Mouse (Mus musculus): ENCODE data around the gene Wdr4. TPM values are rescaled to one million over a fixed set of nuclear protein-coding genes. Genes with fewer than 3 reads are reported as not detected.

Wdr4 gene
- polyA plus RNA-seq, 1 experiment from 2014 or later = 42.3 TPM

GRCm38 (mm10) chr17:31503337-31503736 lies 16.4 kb downstream of the Wdr4 start:
- Histone ChIP-seq H3K27ac (ENCODE audit: low read length) (no peak overlapping the region), H3K4me2 (ENCODE audit: low read depth, low read length) (no peak overlapping the region), H3K27me3 (replicated peaks; ENCODE audit: control insufficient read depth, insufficient read depth, low read length) (no peaks in the 10 kb centered on the region), H3K9ac (ENCODE audit: low read depth, low read length) (no peak overlapping the region), H3K4me3 (ENCODE audit: low read length) (no peak overlapping the region), H3K9me3 (ENCODE audit: control insufficient read depth, low read length) (no peaks in the 10 kb centered on the region), H3K36me3 (ENCODE audit: control insufficient read depth, insufficient read depth, low read length) (peaks cover 24% of the 10 kb centered on the region), H3K4me1 (ENCODE audit: control insufficient read depth, insufficient read depth, low read length) (0 out of 2 replicates have a peak, but pooled peaks cover 3% of the 10 kb centered on the region)
- WGBS = 94% methylated on average over 12 of the region's 12 CpGs
- no peak for ATAC-seq

GRCm38 (mm10) chr17:31502261-31502927 lies 17.4 kb downstream of the Wdr4 start:
- H3K9me3 ChIP-seq (ENCODE audit: control insufficient read depth, low read length) = no peaks in the 10 kb centered on the region
- H3K4me1 ChIP-seq (ENCODE audit: control insufficient read depth, insufficient read depth, low read length) = 0 out of 2 replicates have a peak, but pooled peaks cover 3% of the 10 kb centered on the region
- peaks cover 26% of the 10 kb centered on the region for H3K36me3 ChIP-seq (ENCODE audit: control insufficient read depth, insufficient read depth, low read length)
- no peak overlapping the region for H3K4me2 ChIP-seq (ENCODE audit: low read depth, low read length)
- no peak for ATAC-seq
- 80% methylated on average over 12 of the region's 12 CpGs for WGBS
- no peaks in the 10 kb centered on the region for H3K27me3 ChIP-seq (replicated peaks; ENCODE audit: control insufficient read depth, insufficient read depth, low read length)
- no peak overlapping the region for H3K4me3 ChIP-seq (ENCODE audit: low read length)
- 0 out of 2 replicates have a peak overlapping the region, but pooled peaks have one; percentile 9 for H3K27ac ChIP-seq (ENCODE audit: low read length)
- no peak overlapping the region for H3K9ac ChIP-seq (ENCODE audit: low read depth, low read length)

GRCm38 (mm10) chr17:31500908-31501307 lies 18.9 kb downstream of the Wdr4 start:
- WGBS = 90% methylated on average over 3 of the region's 3 CpGs
- H3K4me2 ChIP-seq (ENCODE audit: low read depth, low read length) = no peak overlapping the region
- H3K27me3 ChIP-seq (replicated peaks; ENCODE audit: control insufficient read depth, insufficient read depth, low read length) = no peaks in the 10 kb centered on the region

GRCm38 (mm10) chr17:31500416-31500815 lies 19.4 kb downstream of the Wdr4 start:
- H3K9ac ChIP-seq (ENCODE audit: low read depth, low read length) = no peak overlapping the region
- H3K27ac ChIP-seq (ENCODE audit: low read length) = no peak overlapping the region
- H3K4me1 ChIP-seq (ENCODE audit: control insufficient read depth, insufficient read depth, low read length) = no peaks in the 10 kb centered on the region
- H3K4me3 ChIP-seq (ENCODE audit: low read length) = no peak overlapping the region
- 90% methylated on average over 8 of the region's 8 CpGs for WGBS
- H3K9me3 ChIP-seq (ENCODE audit: control insufficient read depth, low read length) = no peaks in the 10 kb centered on the region
- peaks cover 28% of the 10 kb centered on the region for H3K36me3 ChIP-seq (ENCODE audit: control insufficient read depth, insufficient read depth, low read length)
- H3K4me2 ChIP-seq (ENCODE audit: low read depth, low read length) = no peak overlapping the region
- no peak for ATAC-seq
- no peaks in the 10 kb centered on the region for H3K27me3 ChIP-seq (replicated peaks; ENCODE audit: control insufficient read depth, insufficient read depth, low read length)

More at GRCm38 (mm10) chr17:31500908-31501307, 18.9 kb downstream of the Wdr4 start:
- Histone ChIP-seq H3K36me3 (ENCODE audit: control insufficient read depth, insufficient read depth, low read length) (peaks cover 31% of the 10 kb centered on the region), H3K4me1 (ENCODE audit: control insufficient read depth, insufficient read depth, low read length) (no peaks in the 10 kb centered on the region), H3K4me3 (ENCODE audit: low read length) (no peak overlapping the region), H3K9ac (ENCODE audit: low read depth, low read length) (no peak overlapping the region), H3K9me3 (ENCODE audit: control insufficient read depth, low read length) (no peaks in the 10 kb centered on the region), H3K27ac (ENCODE audit: low read length) (no peak overlapping the region)
- no peak for ATAC-seq

GRCm38 (mm10) chr17:31499725-31500124 lies 20.1 kb downstream of the Wdr4 start:
- Histone ChIP-seq H3K9ac (ENCODE audit: low read depth, low read length) (no peak overlapping the region), H3K36me3 (ENCODE audit: control insufficient read depth, insufficient read depth, low read length) (peaks cover 27% of the 10 kb centered on the region), H3K4me1 (ENCODE audit: control insufficient read depth, insufficient read depth, low read length) (no peaks in the 10 kb centered on the region), H3K27me3 (replicated peaks; ENCODE audit: control insufficient read depth, insufficient read depth, low read length) (no peaks in the 10 kb centered on the region), H3K9me3 (ENCODE audit: control insufficient read depth, low read length) (no peaks in the 10 kb centered on the region), H3K4me3 (ENCODE audit: low read length) (no peak overlapping the region), H3K27ac (ENCODE audit: low read length) (no peak overlapping the region), H3K4me2 (ENCODE audit: low read depth, low read length) (no peak overlapping the region)
- ATAC-seq = no peak
- WGBS = 95% methylated on average over 12 of the region's 12 CpGs

GRCm38 (mm10) chr17:31497726-31498125 lies 22.1 kb downstream of the Wdr4 start:
- WGBS = 83% methylated on average over 6 of the region's 6 CpGs
- H3K4me2 ChIP-seq (ENCODE audit: low read depth, low read length) = no peak overlapping the region
- H3K27ac ChIP-seq (ENCODE audit: low read length) = no peak overlapping the region
- no peaks in the 10 kb centered on the region for H3K4me1 ChIP-seq (ENCODE audit: control insufficient read depth, insufficient read depth, low read length)
- H3K9me3 ChIP-seq (ENCODE audit: control insufficient read depth, low read length) = no peaks in the 10 kb centered on the region
- H3K4me3 ChIP-seq (ENCODE audit: low read length) = no peak overlapping the region
- no peaks in the 10 kb centered on the region for H3K27me3 ChIP-seq (replicated peaks; ENCODE audit: control insufficient read depth, insufficient read depth, low read length)
- peaks cover 24% of the 10 kb centered on the region for H3K36me3 ChIP-seq (ENCODE audit: control insufficient read depth, insufficient read depth, low read length)
- no peak for ATAC-seq
- no peak overlapping the region for H3K9ac ChIP-seq (ENCODE audit: low read depth, low read length)

- no peak overlapping the region for H3K4me2 ChIP-seq (ENCODE audit: low read depth, low read length)
- H3K4me3 ChIP-seq (ENCODE audit: low read length) = no peak overlapping the region
- no peak overlapping the region for H3K9ac ChIP-seq (ENCODE audit: low read depth, low read length)
- no peak for ATAC-seq
- H3K9me3 ChIP-seq (ENCODE audit: control insufficient read depth, low read length) = no peaks in the 10 kb centered on the region
- WGBS = 88% methylated on average over 1 of the region's 1 CpGs
- H3K27me3 ChIP-seq (replicated peaks; ENCODE audit: control insufficient read depth, insufficient read depth, low read length) = no peaks in the 10 kb centered on the region
- H3K27ac ChIP-seq (ENCODE audit: low read length) = no peak overlapping the region
- no peaks in the 10 kb centered on the region for H3K4me1 ChIP-seq (ENCODE audit: control insufficient read depth, insufficient read depth, low read length)
- peaks cover 11% of the 10 kb centered on the region for H3K36me3 ChIP-seq (ENCODE audit: control insufficient read depth, insufficient read depth, low read length)
Measured at GRCm38 (mm10) chr17:31494989-31495388, 24.8 kb downstream of the Wdr4 start.

- H3K27ac ChIP-seq (ENCODE audit: low read length) = no peak overlapping the region
- H3K4me2 ChIP-seq (ENCODE audit: low read depth, low read length) = no peak overlapping the region
- H3K9me3 ChIP-seq (ENCODE audit: control insufficient read depth, low read length) = no peaks in the 10 kb centered on the region
- no peak overlapping the region for H3K4me3 ChIP-seq (ENCODE audit: low read length)
- 0% methylated on average over 2 of the region's 2 CpGs for WGBS
- H3K27me3 ChIP-seq (replicated peaks; ENCODE audit: control insufficient read depth, insufficient read depth, low read length) = no peaks in the 10 kb centered on the region
- H3K36me3 ChIP-seq (ENCODE audit: control insufficient read depth, insufficient read depth, low read length) = peaks cover 5% of the 10 kb centered on the region; the same call in 1 of the 2 replicates
- peak; percentile 43 for ATAC-seq
- no peak overlapping the region; the same call in 1 of the 2 replicates for H3K9ac ChIP-seq (ENCODE audit: low read depth, low read length)
- no peaks in the 10 kb centered on the region for H3K4me1 ChIP-seq (ENCODE audit: control insufficient read depth, insufficient read depth, low read length)
Measured at GRCm38 (mm10) chr17:31492416-31492815, 27.4 kb downstream of the Wdr4 start.

- 0 out of 2 replicates have a peak, but pooled peaks cover 1% of the 10 kb centered on the region for H3K36me3 ChIP-seq (ENCODE audit: control insufficient read depth, insufficient read depth, low read length)
- H3K4me3 ChIP-seq (ENCODE audit: low read length) = no peak overlapping the region
- no peaks in the 10 kb centered on the region for H3K27me3 ChIP-seq (replicated peaks; ENCODE audit: control insufficient read depth, insufficient read depth, low read length)
- no peak overlapping the region for H3K9ac ChIP-seq (ENCODE audit: low read depth, low read length)
- H3K4me2 ChIP-seq (ENCODE audit: low read depth, low read length) = no peak overlapping the region
- no peak for ATAC-seq
- H3K4me1 ChIP-seq (ENCODE audit: control insufficient read depth, insufficient read depth, low read length) = no peaks in the 10 kb centered on the region; the same call in 1 of the 2 replicates
- no peaks in the 10 kb centered on the region for H3K9me3 ChIP-seq (ENCODE audit: control insufficient read depth, low read length)
- no peak overlapping the region for H3K27ac ChIP-seq (ENCODE audit: low read length)
Measured at GRCm38 (mm10) chr17:31491355-31491754, 28.4 kb downstream of the Wdr4 start.
